Comparison of ENCODE assay signal across 19 mouse cellular contexts in genomic region chr14:27085471-27085870, GRCm38 (mm10).
"Had no signal": no experiment of that assay in that cellular context is flagged by ENCODE, and none has a peak within 500 bp of the region (broad histone marks: within the 10 kb centered on the region; RNA-seq: fewer than 3 reads in every experiment).

No protein-coding gene starts in this region.

- H3K4me2 ChIP-seq: lung, embryonic 14.5 days; midbrain, embryonic 12.5 days; neural tube, embryonic 13.5 days; neural tube, embryonic 15.5 days had no signal

- H3K4me3 ChIP-seq: midbrain, embryonic 10.5 days; midbrain, embryonic 12.5 days; myocyte; neural tube, embryonic 13.5 days; neural tube, embryonic 15.5 days had no signal

- DNase-seq: lung, adult 18-20 months; lung, embryonic 14.5 days; lung, postnatal 10 days; lung, postnatal 4 days; midbrain, embryonic 14.5 days; retina, postnatal 1 day; right cerebral cortex, adult 18-20 months; right cerebral cortex, postnatal 25 days; right cerebral cortex, postnatal 4 days; spleen, adult 18-20 months; thymus, adult 2 months; thymus, postnatal 14 days; thymus, postnatal 36 days had no signal

- H3K27me3 ChIP-seq: midbrain, embryonic 12.5 days; neural tube, embryonic 13.5 days; neural tube, embryonic 15.5 days had no signal

- H3K4me1 ChIP-seq: neural tube, embryonic 13.5 days; neural tube, embryonic 15.5 days had no signal

- H3K9me3 ChIP-seq: midbrain, embryonic 10.5 days; midbrain, embryonic 12.5 days; neural tube, embryonic 13.5 days; neural tube, embryonic 15.5 days had no signal

- ATAC-seq: midbrain, embryonic 16.5 days had no signal

- H3K9ac ChIP-seq: lung, embryonic 14.5 days; midbrain, embryonic 12.5 days; neural tube, embryonic 13.5 days; neural tube, embryonic 15.5 days had no signal

- H3K27ac ChIP-seq: midbrain, embryonic 10.5 days; midbrain, embryonic 12.5 days; neural tube, embryonic 13.5 days; neural tube, embryonic 15.5 days had no signal

- H3K36me3 ChIP-seq: midbrain, embryonic 12.5 days; neural tube, embryonic 15.5 days had no signal
